Mouse (Mus musculus) layer of hippocampus, adult 18-20 months (tissue): ENCODE results near the gene Abcf2. TPM values are rescaled to one million over a fixed set of nuclear protein-coding genes. Genes with fewer than 3 reads are reported as not detected.
"Not testable (repeated sequence)": the region's sequence is repeated elsewhere in the genome, so short reads cannot be mapped to it uniquely, and the experiment has no call there.

ENCODE experiments used
- DNase-seq, 2 experiments: peaks; one replicate each; pipeline ENCODE4 v3.0.0; 2022; ENCODE audit warnings: low spot score in 2 of 2
- total RNA-seq, 2 experiments: library from RNA; stranded (reverse); gene quantifications; 2 replicates each; pipeline ENCODE4 v1.2.3; 2021

Abcf2 gene
- total RNA-seq, 2 experiments from 2014 or later: 82.5 to 83.6 TPM

DNA sequence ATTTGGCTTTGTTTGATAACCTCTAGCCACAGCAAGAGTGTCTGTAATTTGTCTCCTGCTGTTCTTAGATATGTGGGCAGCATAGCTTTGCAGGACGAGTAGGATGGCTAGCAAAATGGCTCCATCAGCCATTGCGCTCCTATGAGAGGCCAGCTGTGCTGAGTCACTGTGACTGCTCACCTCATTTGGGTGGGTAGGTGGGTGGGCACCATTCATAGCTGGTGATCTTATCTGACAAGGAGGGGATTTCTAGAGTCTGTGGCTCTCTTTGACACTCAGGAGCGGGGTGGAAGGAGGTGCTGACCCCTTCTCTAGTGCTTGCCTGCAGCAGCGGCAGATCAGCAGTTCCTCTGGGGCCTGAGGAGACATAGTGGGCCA lies 9.9 kb upstream of the Abcf2 start:
- DNase-seq: no peak

DNA sequence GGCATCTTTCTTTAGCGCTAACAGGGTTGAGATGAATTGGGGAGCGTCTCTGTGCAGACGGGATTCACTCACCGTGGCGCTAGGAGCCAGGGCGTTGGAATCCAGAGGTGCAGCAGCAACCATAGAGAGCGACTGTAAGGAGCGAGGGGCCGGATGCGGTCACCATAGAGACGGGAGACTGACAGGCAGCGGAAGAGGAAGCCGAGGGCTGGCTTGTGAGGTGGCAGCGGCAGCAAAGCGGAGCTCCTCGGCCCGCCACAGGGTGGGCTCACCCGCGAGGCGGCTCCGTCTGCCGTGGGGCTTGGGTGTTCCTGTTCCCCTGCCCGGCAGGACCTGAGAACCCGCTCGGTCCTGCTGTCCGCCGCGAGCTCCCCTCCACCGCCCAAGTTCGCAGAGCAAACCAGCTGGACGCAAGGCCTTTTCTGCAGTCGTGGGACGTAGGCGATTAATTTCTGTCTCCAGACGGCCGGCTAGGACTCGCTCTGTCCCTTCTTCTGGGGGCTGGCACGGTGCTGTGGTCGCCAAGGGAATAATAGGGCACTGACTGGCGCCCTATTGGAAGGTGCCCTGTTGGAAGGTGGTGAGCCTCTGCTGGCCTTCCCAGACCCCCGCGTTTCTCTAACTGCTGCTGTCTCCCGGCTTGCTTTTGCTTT lies 9.4 kb upstream of the Abcf2 start, which contains the start of gene Chpf2:
Gene Chpf2, plus strand, starts transcription at position 195 of the 653 bp plus-strand sequence.
- DNase-seq: peak; percentile 78 to 86

DNA sequence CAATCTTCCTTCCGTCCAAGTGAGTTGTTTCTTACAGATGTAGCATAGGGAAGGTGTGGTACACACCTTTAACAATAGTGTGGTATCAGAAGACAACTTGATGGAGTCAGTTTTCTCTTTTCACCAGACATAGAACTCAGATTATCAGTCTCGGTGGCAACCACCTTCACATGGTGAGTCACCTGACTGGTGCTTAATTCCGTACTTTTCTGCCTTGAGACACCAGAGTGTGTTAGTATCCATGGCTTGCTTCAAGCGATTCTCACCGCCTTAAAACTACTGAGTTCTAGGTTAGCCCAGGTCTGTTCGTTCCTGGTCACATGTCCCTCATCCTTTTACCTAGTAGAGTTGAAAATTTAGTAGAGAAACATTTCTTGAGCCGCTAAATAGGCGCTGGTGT lies 8.8 kb upstream of the Abcf2 start:
- DNase-seq: no peak

DNA sequence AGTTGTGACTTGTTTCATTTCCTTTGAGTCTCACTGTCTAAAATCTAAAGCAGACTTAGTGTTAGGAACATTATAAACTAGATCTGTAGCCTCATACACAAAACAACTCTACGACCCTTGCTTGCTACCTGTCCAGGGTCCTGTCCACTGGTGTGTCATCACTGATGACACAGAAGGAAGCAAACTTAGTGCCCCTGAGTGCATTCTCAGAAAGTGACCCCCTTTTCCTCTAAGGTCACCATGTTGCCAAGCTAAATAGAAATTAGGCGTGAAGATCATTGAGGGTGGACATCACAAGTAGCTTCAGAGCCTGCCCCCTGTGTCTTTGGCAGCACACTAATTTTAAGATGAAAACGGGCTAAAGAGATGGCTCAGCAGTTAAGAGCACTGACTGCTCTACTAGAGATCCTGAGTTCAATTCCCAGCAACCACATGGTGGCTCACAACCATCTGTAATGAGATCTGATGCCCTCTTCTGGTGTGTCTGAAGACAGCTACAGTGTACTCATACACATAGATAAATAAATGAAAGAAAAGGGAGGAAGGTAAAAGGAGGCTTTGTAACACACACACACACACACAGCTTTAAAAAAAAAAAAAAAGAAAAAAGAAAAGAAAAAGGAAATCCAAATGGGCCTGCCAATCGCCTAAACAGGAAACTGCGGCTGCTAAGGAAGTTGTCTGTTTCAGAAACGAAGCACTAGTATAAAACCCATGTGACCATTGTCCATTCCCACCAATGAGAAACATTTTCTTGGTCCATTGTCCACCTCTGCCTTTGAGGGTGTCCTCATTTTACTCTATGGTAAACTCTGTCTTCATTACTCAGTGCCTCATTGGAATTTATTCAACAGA lies 1.1 kb upstream of the Abcf2 start:
- DNase-seq: no peak

DNA sequence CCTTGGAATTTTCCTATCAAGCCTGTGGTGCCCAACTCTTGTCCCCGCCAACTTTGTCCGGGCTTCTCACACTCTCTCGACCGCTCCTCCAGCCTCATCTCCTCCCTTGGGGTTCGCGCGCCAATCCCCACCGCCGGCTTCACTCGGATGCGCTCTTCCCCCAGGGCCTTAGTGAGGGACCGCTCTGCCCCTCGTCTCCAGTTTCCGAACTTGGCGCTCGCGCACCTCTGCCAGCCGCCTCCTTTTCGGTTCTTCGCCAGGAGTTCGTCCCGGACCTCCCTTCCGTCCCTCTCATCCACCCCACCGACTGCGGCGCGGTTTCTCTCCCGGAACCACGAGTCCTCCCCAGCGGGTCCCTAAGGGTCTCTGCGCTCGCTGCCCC lies 475 bp downstream of the Abcf2 start:
- DNase-seq: no peak

DNA sequence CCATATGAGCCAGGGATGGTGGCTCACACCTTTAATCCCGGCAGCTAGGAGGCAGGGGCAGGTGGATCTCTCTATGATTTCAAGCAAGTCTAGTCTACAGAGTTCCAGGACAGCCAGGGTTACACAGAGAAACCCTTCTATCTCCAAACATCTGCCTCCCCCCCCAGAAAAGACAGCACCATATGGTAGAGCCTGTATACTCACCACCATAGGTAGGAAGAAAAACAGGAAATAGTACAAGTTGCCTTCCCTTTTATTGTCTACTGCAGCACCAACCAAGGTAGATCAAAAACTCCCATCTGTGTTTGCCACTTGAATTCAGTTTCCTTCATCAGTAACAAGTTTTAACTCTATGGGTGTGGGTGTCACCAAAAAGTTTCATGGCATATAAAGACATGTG lies 1.3 kb downstream of the Abcf2 start:
- no peak for DNase-seq

DNA sequence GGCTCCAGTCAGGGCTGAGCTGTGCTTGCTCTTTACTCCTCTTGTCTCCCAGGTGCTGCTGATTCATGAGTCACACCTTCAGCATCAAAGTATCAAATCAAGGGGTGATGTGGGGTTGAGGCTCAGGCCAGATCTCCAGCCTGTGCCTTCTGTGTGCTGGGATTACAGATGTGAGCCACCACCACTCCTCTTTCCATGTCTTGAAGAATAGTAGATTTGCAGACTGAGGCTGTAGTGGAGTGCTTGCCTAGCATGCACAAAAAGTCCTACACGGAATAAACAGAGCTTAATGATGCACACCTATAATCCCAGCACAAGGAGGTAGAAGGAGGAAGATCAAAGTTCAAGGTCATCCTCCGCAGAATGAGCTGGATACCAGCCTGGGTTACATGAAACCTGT lies 20.6 kb downstream of the Abcf2 start, which contains the start of gene 4931409K22Rik:
Gene 4931409K22Rik, minus strand, starts transcription at position 101 of the 400 bp plus-strand sequence.
- no peak for DNase-seq

DNA sequence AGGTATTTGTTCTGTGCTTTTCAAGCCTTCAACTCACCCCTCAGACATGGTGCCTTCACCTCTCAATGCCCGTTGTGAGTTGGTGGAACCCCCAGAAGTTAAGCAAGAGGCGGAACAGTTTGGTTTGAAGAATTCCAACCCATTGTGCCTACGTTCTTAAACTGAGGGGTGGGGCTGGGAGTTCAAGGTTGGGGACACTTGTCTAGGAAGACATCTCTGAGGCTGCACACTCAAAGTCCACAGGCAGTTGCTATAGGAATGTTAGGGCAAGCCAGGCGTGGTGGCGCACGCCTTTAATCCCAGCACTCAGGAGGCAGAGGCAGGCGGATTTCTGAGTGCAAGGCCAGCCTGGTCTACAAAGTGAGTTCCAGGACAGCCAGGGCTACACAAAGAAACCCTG lies 21.9 kb downstream of the Abcf2 start:
- DNase-seq: not testable (repeated sequence)

DNA sequence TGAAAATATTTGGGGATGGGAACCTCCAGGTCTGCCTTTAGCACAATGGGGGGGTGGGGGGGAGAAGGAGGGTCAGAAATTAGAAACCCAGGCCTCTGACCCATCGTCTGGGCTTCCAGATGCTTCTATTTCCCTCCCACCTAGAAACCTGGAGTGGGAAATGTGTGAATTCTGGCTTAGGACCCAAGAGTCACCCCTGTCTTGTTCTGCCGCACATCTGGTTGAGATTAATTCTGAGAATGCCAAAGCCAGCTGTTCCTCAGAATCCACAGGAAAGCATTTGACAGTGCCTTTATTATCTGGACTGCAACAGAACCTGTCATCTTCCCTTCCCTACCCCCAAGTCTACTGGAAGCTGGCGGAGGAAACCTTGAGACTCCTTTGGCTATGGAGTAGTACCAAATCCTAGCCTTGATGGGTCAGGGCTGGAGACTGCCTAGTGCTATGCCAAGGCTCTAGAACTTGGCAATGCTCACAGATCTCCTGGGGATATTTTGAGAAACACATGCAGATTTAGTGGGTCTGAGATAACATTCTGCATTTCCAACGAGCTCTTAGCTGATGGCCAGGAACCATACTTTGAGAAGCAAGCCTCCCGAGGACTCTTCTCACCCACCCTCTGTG lies 23.5 kb downstream of the Abcf2 start:
- no peak for DNase-seq

DNA sequence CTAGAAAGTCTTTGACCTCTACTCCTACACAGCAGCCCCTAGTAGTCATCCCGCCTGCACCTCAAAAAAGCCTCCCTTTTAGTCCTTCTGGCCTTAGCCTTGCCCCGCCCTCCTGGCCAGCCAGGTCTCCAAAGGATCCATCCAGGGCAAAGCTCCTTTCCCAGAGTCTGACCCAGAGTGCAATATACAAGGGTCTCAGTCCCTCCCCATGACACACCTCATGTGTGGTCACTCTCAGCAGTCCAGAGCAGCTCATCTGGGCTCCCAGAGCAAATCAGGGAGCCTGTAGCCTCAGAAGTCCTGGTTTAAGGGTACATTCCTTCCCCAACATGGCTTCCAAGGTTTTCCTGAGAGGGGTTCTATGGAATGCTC lies 26.0 kb downstream of the Abcf2 start:
- no peak for DNase-seq

DNA sequence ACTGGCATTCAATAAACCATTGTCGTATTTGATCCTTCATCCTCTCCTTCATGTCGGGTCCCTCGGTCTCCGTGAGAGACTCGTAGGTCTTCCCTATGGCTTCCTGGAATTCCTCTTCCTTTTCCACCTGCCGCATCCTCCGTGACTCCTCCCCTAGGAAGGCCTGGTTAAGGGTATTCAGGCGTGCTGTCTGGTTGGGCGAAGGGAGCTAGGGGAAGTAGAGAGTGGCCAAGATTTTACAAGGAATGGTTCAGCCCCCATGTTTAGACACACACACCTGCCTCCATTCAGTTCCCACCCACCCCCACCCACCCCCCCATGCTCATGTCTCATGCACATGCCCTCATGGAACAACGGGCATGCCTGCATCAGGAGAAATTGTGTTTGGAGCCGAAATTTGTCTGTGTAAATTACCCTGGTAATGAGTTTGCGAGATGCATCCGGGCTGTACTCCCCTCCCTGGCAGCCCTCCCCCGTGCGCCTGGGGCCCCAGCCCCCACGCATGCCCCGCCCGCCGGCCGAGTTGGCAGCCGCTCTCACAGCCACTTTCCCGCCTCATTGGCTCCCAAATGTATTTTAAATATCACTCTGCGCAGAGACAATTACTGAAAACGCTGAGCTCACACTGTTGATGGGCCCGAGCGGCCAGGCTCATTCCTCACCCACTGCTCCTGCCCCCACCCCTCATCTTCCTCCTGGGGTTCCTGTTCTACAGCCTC lies 26.5 kb downstream of the Abcf2 start:
- peak; percentile 60 to 63 for DNase-seq

DNA sequence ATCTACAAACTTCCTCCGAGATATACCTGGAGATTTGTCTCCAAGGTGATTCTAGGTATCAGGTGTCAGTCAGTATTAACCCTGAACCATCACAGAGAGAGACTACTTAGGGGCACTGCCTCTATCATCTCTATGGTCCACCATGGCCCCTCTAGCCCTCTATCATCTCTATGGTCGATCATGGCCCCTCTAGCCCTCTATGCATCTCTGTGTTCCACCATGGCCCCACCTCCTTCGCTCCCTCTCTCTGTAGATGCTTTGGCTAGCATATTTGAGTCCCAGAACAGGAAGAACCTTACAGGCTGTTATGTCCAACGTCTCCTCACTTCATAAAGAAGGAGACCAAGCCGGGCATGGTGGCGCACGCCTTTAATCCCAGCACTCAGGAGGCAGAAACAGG lies 34.6 kb downstream of the Abcf2 start:
- DNase-seq: no peak

DNA sequence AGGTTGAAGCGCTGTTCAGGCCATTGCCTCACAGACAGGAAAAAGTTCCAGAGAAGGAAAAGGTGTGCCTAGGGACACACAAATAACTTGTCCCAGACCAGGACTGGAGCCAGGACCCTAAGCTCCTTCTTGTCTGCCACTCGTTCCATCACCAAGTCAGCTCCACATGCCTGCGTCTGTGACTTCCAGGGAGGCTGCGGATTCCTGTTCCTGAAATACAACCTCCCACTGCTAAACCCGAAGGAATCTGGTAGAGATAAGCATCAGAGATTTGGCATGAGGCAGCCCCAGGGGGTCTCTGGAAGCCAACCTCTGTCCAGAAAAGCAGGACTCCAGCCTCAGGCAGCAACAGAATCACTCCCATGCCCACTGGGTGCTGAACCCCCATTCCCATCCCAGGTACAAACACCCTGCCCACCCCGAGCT lies 36.1 kb downstream of the Abcf2 start:
- no peak for DNase-seq

DNA sequence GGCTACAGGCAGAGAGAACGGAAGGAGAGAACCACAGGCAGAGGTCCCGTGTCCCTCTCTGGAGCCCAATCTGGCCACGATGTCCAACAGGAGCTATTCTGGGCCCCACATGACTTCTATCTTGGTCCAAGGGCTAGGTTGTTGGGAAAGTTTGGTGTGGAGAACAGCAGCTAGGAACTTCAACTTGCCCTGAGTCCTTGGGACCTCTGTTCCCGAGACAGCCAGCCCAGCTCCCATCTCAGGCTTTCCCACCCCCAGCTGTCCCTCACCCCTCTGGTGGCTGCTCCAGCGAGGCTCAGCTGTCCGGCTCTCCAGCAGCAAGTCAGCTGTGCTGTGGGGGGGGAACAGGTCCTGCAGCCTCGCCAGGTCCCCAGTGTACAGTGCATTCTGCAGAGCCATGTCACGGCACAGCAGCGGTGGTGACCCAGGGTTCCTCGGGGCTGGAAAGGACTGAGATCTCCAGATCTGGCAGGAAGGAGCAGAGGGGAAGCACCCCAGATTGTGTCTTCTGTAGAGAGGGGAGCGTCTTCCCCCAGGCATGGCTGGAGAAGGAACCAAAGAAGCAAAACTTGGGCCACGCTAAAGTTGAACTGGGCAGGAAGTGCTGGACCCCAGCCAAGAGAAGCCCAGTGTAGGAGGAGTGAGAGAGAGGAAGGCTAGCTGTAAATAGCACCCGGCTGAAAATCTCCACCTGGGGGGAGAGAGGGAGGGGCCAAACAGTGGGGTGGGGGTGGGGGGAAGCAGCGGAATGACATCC lies 36.7 kb downstream of the Abcf2 start, which contains the start of gene Asb10:
Gene Asb10, minus strand, starts transcription at position 592 of the 757 bp plus-strand sequence.
- peak in 1 of 2 experiments; percentile 18 for DNase-seq

DNA sequence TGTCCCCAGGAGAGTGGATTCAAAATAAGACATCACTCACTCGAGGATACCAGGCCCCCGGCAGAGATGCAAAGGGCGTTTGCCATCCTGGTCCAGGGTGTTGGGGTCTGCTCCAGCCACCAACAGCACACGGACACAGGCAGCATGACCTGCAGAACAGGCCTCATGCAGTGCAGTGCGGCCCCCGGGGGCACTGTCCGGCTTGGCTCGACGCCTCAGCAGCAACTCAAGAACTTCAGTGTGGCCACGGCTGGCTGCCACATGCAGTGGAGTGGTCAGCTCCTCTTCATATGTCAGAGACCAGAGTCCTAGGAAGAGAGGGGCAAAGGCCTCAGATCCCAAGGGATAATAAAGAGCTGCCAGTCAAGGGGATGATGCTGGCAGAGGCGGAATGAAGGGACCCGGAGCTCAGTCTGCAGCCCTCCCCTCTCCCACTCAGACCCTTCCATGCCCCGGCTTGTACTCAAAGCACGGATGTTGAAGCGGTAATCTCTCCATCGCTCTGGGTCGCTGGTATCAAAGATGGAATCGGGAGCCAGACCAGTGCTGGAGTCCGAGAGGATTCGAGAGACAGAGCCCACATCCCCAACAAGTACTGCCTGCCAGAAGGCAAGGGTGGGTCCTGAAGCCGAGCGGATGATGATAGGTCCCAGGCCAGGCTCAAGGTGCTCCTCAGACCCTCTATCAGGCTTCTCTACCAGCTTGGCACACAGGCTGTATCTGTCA lies 37.5 kb downstream of the Abcf2 start:
- DNase-seq: no peak

DNA sequence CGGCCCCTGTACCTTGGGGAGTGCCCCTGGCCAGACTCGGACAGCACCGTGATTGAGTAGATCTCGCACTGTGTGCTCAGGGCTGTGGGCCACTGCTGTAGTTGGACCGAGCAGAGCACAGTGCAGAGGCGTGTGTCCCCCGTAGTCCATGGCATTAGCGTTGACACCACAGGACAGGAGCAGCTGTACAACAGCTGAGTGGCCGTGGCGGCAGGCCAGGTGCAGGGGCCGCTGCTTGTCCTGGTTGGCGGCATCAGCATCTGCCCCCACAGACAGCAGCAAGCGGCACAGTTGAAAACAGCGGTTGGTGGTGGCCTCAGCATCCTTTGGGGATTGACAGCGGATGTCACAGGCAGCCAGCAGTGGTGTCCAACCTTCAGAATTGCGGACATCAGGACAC lies 39.6 kb downstream of the Abcf2 start:
- DNase-seq: no peak

DNA sequence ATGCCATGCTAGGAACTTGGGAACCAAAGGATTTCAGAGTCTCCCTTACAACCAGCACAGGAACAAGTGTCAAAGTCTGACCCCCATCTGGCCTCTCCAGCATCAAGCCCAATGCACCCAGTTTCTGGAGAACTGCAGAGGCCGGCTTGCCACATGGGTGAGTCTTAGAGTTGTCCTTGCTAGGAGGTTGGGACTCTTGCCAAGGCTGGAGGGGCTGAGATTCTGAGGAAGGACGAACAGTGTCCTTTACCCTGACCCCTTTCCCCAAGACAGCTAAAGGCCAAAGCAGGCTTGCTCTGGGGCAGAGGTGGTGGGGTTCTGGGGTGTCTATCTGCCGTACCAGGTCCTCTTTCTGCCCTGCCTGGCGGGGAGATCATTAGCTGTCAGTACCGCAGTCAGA lies 40.8 kb downstream of the Abcf2 start:
- DNase-seq: no peak

DNA sequence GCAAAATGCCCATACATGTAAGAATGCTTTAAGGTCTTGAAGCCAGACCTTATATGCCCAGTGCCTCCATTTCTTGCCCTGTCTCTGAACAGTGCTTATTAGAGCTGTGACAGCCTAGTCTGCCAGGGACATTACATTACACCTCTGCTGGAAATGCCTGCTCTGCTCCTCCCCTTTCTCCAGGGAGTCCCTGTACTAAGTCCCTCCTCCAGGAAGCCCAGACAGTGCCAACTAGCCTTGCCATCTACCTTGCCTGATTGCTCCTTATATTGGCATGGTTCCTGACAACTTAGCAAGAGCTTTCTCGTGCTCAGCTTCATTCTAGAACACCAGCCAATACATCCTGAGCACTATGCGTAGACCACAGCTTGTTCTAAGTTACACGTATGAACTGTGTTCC lies 41.5 kb downstream of the Abcf2 start:
- DNase-seq: no peak

DNA sequence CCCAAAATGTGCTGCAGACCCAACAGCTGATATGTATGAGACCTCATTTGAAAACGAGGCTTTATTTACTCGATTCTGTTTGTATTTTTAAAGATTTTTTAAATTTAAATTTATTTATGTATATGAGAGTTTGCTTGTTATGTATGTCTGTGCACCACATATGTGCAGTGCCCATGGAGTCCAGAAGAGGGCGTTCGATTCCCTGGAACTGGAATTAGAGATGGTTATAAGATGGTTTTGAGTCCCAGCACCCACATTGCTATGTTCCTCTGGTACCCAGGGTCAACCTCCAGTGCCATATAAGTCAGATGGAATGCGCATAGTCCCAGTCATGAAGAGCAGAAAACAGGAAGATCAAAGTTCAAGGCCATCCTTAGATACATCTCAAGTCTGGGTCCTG lies 43.0 kb downstream of the Abcf2 start:
- no peak for DNase-seq

DNA sequence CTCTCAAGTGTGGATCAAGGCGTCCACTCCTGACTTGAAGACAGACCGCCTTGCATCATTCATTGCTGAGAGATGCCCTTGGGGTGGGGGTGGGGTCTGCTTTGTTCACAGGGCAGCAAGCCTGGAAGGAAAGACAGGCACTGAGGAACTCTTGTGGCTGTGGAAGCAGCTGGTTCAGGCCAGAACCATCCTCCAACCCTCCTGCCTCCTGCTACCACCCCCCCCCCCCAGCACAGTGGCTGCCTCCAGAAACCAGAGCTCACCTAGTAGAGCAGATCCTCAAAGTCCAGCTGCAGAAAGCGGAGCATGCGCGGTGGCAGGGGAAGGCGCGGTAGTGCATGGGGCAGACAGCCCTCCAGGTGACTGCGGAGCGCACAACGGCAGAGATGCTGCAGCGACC lies 43.9 kb downstream of the Abcf2 start:
- DNase-seq: no peak
